Mouse (Mus musculus) intestine, embryonic 14.5 days (tissue): ENCODE data around the gene Rasal1. TPM values are rescaled to one million over a fixed set of nuclear protein-coding genes. Genes with fewer than 3 reads are reported as not detected.
A peak's percentile ranks its signal among the peaks of the same experiment; 100 is the strongest.

ENCODE experiments used
- ATAC-seq: fragments of 200-750 bp; cut with Nextera tagmentation; replicated peaks from 2 replicates; pipeline ENCODE4 v1.8.0; 2017; ENCODE audit warnings: low read depth, moderate number of reproducible peaks, moderate TSS enrichment, moderate library complexity; ENCODE audit not compliant: low FRiP score, low TSS enrichment
- DNase-seq: peaks from one replicate; pipeline ENCODE4 v3.0.0-alpha.2; 2018; ENCODE audit warnings: low spot score
- H3K27ac ChIP-seq: fragments of 300-500 bp; sonication (generic); 2 replicates; pipeline ENCODE4 v1.5.1; 2014; ENCODE audit warnings: low read depth, mild to moderate bottlenecking, control low read depth
- H3K27me3 ChIP-seq: fragments of 300-500 bp; sonication (generic); replicated peaks from 2 replicates; pipeline ENCODE4 v1.6.1; 2014; ENCODE audit warnings: low read length, control low read depth; ENCODE audit not compliant: control insufficient read depth, insufficient read depth
- H3K36me3 ChIP-seq: fragments of 300-500 bp; sonication (generic); 2 replicates; pipeline ENCODE4 v1.6.1; 2014; ENCODE audit warnings: low read length, control low read depth; ENCODE audit not compliant: control insufficient read depth, insufficient read depth
- H3K4me1 ChIP-seq: fragments of 300-500 bp; sonication (generic); replicated peaks from 2 replicates; pipeline ENCODE4 v1.6.1; 2014; ENCODE audit warnings: low read length, control low read depth, mixed read lengths; ENCODE audit not compliant: control insufficient read depth, insufficient read depth
- H3K4me2 ChIP-seq: fragments of 300-500 bp; sonication (generic); 2 replicates; pipeline ENCODE4 v1.6.1; 2014; ENCODE audit warnings: low read length
- H3K4me3 ChIP-seq: fragments of 300-500 bp; sonication (generic); 2 replicates; pipeline ENCODE4 v1.5.1; 2014; ENCODE audit warnings: low read depth, low read length, control low read depth, mixed read lengths
- H3K9ac ChIP-seq: fragments of 300-500 bp; sonication (generic); 2 replicates; pipeline ENCODE4 v1.6.1; 2014; ENCODE audit warnings: mild to moderate bottlenecking, low read length
- H3K9me3 ChIP-seq: fragments of 300-500 bp; sonication (generic); 2 replicates; pipeline ENCODE4 v1.6.1; 2016; ENCODE audit warnings: low read length, control low read depth; ENCODE audit not compliant: control insufficient read depth
- WGBS: fragments of 180-500 bp; shearing (Covaris S2); extraction: QIAGEN DNeasy Blood & Tissue Kit; methylation state at CpG from one replicate; pipeline ENCODE4 v1.1.7; 2014; 5-methylcytosine and 5-hydroxymethylcytosine counted together
- polyA plus RNA-seq: library from polyadenylated mRNA; unstranded; fragments of >200 nt; fragmentation: Nextera tagmentation; extraction: Ambion mirVana; gene quantifications from 2 replicates; pipeline ENCODE4 v1.2.1, GENCODE M21; 2014

Gene Rasal1
- polyA plus RNA-seq, 1 experiment from 2014 or later = 0.50 TPM

DNA sequence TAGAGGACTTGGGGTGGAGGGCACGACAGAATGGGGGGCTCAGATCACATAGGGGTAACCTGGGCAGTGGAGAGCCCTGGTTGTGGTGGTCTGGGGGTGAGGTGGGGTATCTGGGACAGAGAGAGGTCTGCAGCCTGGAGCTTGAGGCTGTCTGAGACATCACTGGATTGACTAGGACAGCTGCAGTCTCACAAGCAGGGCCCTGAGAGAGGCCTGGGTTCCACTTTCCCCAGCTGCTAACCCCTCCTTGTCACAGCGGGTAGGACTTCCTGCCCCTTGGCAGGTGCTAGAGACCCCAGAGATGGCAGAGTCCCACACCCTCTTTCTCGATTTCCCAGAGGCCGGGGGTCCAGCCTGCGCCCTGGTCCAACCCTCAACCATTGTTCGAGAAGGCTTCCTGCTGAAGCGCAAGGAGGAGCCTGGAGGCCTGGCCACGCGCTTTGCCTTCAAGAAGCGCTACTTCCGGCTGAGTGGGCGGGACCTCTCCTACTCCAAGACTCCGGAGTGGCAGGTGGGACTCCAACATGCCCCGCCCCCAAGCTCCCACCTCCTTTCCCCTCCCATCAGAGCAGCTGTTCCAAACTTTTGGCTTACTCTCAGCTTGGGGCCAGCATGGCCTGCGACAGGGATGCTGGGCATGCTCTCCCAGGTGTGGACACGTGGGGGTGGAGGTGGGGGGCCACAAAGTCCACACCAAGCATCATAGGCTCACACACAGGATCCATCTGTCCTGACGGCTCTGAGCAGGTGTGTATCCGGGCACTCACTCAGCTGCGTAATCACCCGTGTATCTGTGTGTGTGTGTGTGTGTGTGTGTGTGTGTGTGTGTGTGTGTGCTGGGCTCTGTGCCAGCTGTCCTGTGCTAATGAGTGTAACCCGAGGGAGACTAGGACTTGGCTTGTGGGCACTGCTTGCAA lies 25.9 kb downstream of the Rasal1 start:
- Histone ChIP-seq H3K4me2 (no peak overlapping the region), H3K4me3 (no peak overlapping the region), H3K27me3 (no peaks in the 10 kb centered on the region), H3K9ac (no peak overlapping the region), H3K4me1 (no peaks in the 10 kb centered on the region; the same call in 1 of the 2 replicates), H3K9me3 (no peaks in the 10 kb centered on the region), H3K36me3 (no peaks in the 10 kb centered on the region), H3K27ac (no peak overlapping the region)
- ATAC-seq = no peak; the same call in 1 of the 2 replicates
- WGBS = 29% methylated on average over 21 of the region's 21 CpGs
- DNase-seq = no peak

GRCm38 (mm10) chr5:120677516-120677915 lies 28.9 kb downstream of the Rasal1 start:
- no peak for DNase-seq
- WGBS = 18% methylated on average over 2 of the region's 2 CpGs
- no peaks in the 10 kb centered on the region; the same call in 1 of the 2 replicates for H3K4me1 ChIP-seq

DNA sequence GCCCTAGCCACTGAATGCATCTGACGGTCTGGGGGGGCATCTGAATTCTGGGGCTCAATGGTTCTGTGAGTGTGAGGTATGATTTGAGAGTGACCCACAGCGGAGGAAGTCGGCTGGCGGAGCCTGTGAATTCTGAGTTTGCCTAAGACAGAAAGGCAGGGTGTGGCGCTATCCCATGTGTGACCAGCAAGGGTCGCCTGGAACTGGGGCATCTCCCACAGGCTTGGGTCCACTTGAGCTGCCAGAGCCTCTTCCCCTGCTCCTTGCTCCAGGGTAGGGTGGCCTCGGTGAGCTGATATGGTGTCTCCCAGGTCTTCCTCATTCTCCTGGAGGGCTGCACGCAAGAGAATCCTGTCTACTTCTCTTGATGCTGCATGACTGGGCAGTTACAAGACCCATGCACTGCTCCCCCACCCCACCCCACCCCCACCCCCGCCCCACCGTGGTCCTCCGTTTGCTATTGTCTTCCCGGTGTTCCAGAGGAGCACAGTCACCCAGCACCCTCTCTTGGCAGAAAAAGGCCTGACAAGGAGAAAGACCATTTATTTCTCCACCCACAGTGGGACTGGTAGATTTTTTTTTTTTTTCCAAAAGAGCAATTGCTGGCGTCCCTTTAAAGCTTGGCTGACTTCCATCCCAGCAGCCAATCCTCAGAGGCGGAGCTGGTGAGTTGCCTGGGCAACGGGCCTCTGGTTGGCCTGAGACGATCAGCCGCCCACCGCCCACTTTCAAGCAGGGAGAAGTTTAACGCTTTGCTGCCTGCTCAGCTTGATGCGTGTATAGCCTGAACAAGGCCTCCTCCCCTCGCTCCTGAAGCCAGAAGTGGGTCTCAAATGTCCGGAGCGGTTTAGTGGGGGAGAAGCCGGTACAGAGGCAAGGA lies 31.3 kb downstream of the Rasal1 start:
- H3K4me3 ChIP-seq = peak overlapping the region; percentile 31
- 2% methylated on average over 24 of the region's 24 CpGs for WGBS

More at GRCm38 (mm10) chr5:120677516-120677915, 28.9 kb downstream of the Rasal1 start:
- Histone ChIP-seq H3K4me2 (no peak overlapping the region), H3K9ac (no peak overlapping the region), H3K27ac (no peak overlapping the region), H3K9me3 (no peaks in the 10 kb centered on the region), H3K4me3 (no peak overlapping the region), H3K27me3 (peaks cover 7% of the 10 kb centered on the region), H3K36me3 (no peaks in the 10 kb centered on the region)
- no peak for ATAC-seq

DNA sequence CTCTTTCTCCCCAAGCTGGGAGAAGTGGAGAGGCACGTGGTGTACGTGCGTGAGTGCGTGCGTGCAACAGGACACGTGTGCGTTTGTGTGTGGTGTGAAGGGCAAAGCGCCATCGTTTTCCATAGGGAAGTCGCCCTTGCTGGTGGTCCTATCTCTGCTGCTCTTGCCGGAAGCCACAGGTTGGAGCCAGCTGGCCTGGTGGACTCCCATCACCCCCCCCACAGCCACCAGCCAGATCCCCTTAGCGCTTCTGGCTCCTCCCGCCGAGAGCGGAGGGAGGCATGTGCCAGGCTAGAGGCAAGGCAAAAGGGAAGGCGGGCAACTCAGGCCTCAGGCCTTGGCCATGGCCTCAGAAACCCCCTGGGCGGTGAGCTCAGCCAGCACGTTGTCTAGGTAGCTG lies 32.3 kb downstream of the Rasal1 start:
- 84% methylated on average over 18 of the region's 18 CpGs for WGBS
- H3K9me3 ChIP-seq = no peaks in the 10 kb centered on the region
- H3K4me1 ChIP-seq = no peaks in the 10 kb centered on the region; the same call in 1 of the 2 replicates
- no peak overlapping the region for H3K9ac ChIP-seq
- H3K27me3 ChIP-seq = peaks cover 21% of the 10 kb centered on the region
- DNase-seq = no peak
- H3K36me3 ChIP-seq = no peaks in the 10 kb centered on the region
- no peak for ATAC-seq
- H3K4me3 ChIP-seq = no peak overlapping the region
- H3K4me2 ChIP-seq = peak overlapping the region; percentile 59
- no peak overlapping the region for H3K27ac ChIP-seq

More for the DNA sequence above, 31.3 kb downstream of the Rasal1 start:
- Histone ChIP-seq H3K36me3 (no peaks in the 10 kb centered on the region), H3K9ac (no peak overlapping the region), H3K27me3 (peaks cover 21% of the 10 kb centered on the region), H3K4me1 (no peaks in the 10 kb centered on the region; the same call in 1 of the 2 replicates), H3K4me2 (peak overlapping the region; percentile 59), H3K9me3 (no peaks in the 10 kb centered on the region), H3K27ac (0 out of 2 replicates have a peak overlapping the region, but pooled peaks have one; percentile 22)
- ATAC-seq (peak; percentile 82), DNase-seq (peak; percentile 83)

DNA sequence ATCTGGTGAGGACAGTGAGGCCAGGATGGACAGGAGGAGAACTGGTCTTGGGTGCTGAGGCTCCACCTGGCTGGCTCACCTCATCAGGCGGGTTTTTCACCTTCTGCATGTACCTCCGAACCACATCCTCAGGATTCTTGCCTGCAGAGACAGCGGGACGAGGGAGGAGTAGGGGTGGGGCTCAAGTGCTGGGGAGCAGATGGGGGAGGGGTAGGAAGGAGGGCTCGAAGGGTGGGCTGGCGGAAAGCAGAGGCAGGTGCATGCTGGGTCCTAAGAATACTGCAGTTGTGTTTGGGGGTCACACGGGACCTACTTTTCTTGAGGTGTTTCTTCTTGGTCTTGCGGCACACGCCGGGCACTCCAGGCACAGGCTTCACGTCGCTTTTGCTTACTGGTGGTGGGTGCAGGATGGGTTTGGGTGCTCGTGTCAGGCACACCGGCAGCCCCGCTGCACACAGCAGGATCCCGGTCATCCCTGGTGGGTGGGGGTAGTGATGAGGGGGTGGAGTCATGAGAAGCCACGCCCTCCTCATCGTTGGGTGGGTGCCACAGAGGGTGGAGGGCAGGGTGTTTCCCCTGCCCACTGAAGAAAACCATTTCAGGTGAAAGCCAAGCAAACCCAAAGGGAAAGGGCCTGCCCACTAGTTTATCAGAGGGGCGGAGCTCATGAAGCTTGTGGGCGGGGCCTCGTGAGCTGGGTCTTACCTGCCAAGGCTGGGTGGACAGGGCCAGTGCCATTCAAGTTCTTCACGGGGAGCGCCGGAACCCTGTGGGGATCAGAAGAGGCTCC lies 34.6 kb downstream of the Rasal1 start:
- DNase-seq (no peak), ATAC-seq (no peak)
- WGBS = 9% methylated on average over 24 of the region's 24 CpGs
- H3K9ac ChIP-seq = no peak overlapping the region
- no peaks in the 10 kb centered on the region for H3K36me3 ChIP-seq
- no peaks in the 10 kb centered on the region; the same call in 1 of the 2 replicates for H3K4me1 ChIP-seq
- no peak overlapping the region for H3K27ac ChIP-seq
- no peak overlapping the region for H3K4me3 ChIP-seq
- H3K4me2 ChIP-seq = no peak overlapping the region
- no peaks in the 10 kb centered on the region for H3K9me3 ChIP-seq
- peaks cover 21% of the 10 kb centered on the region for H3K27me3 ChIP-seq

- WGBS = 81% methylated on average over 8 of the region's 8 CpGs
- no peaks in the 10 kb centered on the region for H3K9me3 ChIP-seq
- ATAC-seq (no peak), DNase-seq (no peak)
- H3K27me3 ChIP-seq = peaks cover 21% of the 10 kb centered on the region
- H3K4me1 ChIP-seq = no peaks in the 10 kb centered on the region; the same call in 1 of the 2 replicates
- no peaks in the 10 kb centered on the region for H3K36me3 ChIP-seq
- H3K27ac ChIP-seq = no peak overlapping the region
- no peak overlapping the region for H3K4me3 ChIP-seq
- H3K9ac ChIP-seq = no peak overlapping the region
- H3K4me2 ChIP-seq = no peak overlapping the region
Observed at GRCm38 (mm10) chr5:120685678-120686077, 37.1 kb downstream of the Rasal1 start.

DNA sequence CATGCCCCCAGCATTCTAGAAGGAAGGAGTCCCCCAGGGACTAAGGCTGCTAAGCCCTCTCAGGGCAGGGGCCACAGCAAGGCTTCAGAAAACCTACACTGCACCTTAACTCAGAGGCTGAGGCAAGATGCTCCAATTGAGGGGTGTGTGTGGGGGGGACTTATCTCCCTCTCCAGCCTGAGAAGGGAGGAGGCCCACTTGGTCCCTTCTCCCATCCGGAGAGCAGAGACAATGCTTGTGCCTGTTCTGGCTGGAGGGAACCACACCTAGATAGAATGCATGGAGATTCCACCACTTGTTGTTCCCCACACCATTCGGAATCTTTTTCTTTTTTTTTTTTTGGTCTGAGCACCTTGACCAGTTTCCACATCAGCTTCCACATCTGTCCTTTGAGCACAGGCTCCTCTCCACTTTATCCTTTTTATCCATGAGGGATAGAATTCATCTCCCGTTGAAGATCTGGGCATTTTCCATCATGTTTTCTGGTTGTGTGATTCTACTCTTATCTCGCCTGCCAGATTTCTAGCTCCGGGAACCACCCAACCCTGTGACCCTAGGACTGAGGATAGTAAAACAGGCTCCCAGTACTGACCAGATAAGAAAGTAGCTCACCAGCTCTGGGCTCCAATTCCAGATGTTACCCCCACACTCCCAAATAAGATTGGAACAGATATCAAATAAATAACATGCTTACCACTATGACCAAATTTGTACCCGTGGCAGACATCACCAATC lies 38.3 kb downstream of the Rasal1 start:
- H3K4me3 ChIP-seq = no peak overlapping the region
- ATAC-seq (no peak), DNase-seq (no peak)
- no peaks in the 10 kb centered on the region for H3K9me3 ChIP-seq
- H3K9ac ChIP-seq = no peak overlapping the region
- H3K4me2 ChIP-seq = no peak overlapping the region
- peaks cover 26% of the 10 kb centered on the region for H3K27me3 ChIP-seq
- H3K27ac ChIP-seq = no peak overlapping the region
- no peaks in the 10 kb centered on the region; the same call in 1 of the 2 replicates for H3K4me1 ChIP-seq
- H3K36me3 ChIP-seq = no peaks in the 10 kb centered on the region
- WGBS = 76% methylated on average over 6 of the region's 6 CpGs
